Mouse (Mus musculus): ENCODE results near the gene Msh6. TPM values are rescaled to one million over a fixed set of nuclear protein-coding genes. Genes with fewer than 3 reads are reported as not detected.
A peak's percentile ranks its signal among the peaks of the same experiment; 100 is the strongest.
"Not testable (repeated sequence)": the region's sequence is repeated elsewhere in the genome, so short reads cannot be mapped to it uniquely, and the experiment has no call there.

Msh6 gene
- polyA plus RNA-seq, 1 experiment from 2014 or later: 26.7 TPM

DNA sequence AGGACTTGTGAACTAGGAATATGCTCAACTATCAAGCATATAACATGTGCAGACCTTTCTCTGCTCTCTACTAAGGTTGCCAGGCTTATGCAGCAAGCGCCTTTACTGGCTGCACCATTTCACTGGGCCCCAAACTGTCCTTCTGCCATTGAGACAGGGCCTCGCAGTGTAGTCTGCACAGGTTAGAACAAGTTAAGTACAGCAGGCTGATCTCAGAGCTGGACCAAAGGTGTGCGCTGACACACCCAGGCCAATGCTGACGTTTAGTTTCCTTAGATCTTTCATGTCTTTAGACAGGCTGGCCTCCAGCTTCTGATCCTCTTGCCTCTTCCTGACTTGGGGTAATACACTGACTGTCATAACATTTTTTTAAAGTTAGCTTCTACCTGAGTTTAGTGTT is 22.9 kb downstream of the Msh6 start:
- no peaks in the 10 kb centered on the region for H3K27me3 ChIP-seq (replicated peaks; ENCODE audit: control insufficient read depth, insufficient read depth, low read length)
- WGBS: 93% methylated on average over 4 of the region's 4 CpGs
- peaks cover 43% of the 10 kb centered on the region for H3K36me3 ChIP-seq (ENCODE audit: control insufficient read depth, insufficient read depth, low read length)

DNA sequence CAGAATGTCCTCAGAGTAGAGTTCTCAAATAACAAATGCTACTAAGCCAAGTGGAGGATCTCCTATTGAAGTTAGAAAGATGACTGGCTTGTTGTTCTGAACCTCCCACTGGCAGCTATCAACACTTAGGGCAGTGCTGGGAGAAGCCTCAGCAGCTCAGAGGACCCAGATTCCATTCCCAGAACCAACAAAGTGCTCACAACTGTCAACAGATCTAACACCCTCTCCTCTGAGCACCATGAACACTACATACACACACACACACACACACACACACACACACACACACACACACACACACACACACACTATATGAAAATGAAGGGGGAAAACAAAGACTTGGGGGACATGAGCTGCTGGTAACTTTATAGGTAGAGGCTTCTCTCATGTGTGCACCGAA is 30.0 kb downstream of the Msh6 start:
- no peaks in the 10 kb centered on the region for H3K9me3 ChIP-seq (ENCODE audit: control insufficient read depth, low read length)
- no peak for ATAC-seq
- 92% methylated on average over 1 of the region's 1 CpGs for WGBS
- no peak overlapping the region for H3K4me2 ChIP-seq (ENCODE audit: low read length)
- no peak overlapping the region for H3K9ac ChIP-seq (ENCODE audit: low read depth, low read length)
- H3K4me3 ChIP-seq (ENCODE audit: low read length): no peak overlapping the region
- H3K27me3 ChIP-seq (replicated peaks; ENCODE audit: control insufficient read depth, insufficient read depth, low read length): no peaks in the 10 kb centered on the region
- H3K4me1 ChIP-seq (ENCODE audit: control insufficient read depth, insufficient read depth, low read depth, low read length): no peaks in the 10 kb centered on the region
- peaks cover 33% of the 10 kb centered on the region for H3K36me3 ChIP-seq (ENCODE audit: control insufficient read depth, insufficient read depth, low read length)
- H3K27ac ChIP-seq (ENCODE audit: low read depth, low read length): no peak overlapping the region

More for the DNA sequence above, 22.9 kb downstream of the Msh6 start:
- Histone ChIP-seq H3K9me3 (ENCODE audit: control insufficient read depth, low read length) (no peaks in the 10 kb centered on the region), H3K4me2 (ENCODE audit: low read length) (no peak overlapping the region), H3K4me3 (ENCODE audit: low read length) (no peak overlapping the region), H3K4me1 (ENCODE audit: control insufficient read depth, insufficient read depth, low read depth, low read length) (no peaks in the 10 kb centered on the region), H3K9ac (ENCODE audit: low read depth, low read length) (no peak overlapping the region), H3K27ac (ENCODE audit: low read depth, low read length) (no peak overlapping the region)
- ATAC-seq: no peak

DNA sequence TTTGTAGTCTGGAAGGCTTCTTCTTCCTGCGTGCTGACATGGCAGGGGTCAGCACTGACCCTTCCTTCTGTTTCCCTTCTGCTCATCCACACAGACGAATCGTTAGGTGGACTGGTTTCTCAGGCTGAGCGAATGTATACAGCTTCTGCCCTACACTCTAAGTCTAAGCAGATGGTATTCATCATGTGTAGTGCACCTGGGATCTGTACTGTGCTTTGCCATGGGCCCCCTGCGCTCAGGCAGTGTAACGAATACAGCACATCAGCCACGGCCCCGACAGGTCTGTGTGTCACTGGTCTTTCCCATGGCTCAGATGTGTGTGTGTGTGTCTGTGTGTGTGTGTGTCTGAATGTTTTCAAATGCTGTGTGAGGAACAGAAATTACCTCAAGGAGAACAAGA is 32.1 kb downstream of the Msh6 start:
- Histone ChIP-seq H3K4me1 (ENCODE audit: control insufficient read depth, insufficient read depth, low read depth, low read length) (no peaks in the 10 kb centered on the region), H3K4me2 (ENCODE audit: low read length) (no peak overlapping the region), H3K9me3 (ENCODE audit: control insufficient read depth, low read length) (no peaks in the 10 kb centered on the region), H3K27me3 (replicated peaks; ENCODE audit: control insufficient read depth, insufficient read depth, low read length) (no peaks in the 10 kb centered on the region), H3K27ac (ENCODE audit: low read depth, low read length) (no peak overlapping the region), H3K4me3 (ENCODE audit: low read length) (no peak overlapping the region), H3K36me3 (ENCODE audit: control insufficient read depth, insufficient read depth, low read length) (peaks cover 28% of the 10 kb centered on the region), H3K9ac (ENCODE audit: low read depth, low read length) (no peak overlapping the region)
- ATAC-seq: peak; percentile 45; the same call in 1 of the 2 replicates
- WGBS: 76% methylated on average over 8 of the region's 8 CpGs

DNA sequence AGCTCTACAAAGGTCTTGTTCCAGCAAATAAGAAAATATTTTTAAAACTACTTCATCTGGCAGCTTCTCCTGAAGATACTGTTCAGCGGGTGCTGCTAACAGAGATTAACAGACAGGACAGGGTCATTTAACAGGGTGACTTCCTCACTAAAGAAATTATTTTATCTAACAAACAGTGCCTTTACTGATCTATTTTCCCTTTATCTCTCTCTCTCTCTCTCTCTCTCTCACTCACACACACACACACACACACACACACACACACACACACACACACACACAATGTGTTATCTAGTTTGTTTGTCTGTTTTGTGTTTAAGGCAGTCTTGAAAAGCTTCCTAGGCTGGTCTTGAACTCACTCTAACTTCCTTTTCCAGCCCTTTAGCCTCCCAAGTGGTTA is 39.6 kb downstream of the Msh6 start:
- 80% methylated on average over 1 of the region's 1 CpGs for WGBS

DNA sequence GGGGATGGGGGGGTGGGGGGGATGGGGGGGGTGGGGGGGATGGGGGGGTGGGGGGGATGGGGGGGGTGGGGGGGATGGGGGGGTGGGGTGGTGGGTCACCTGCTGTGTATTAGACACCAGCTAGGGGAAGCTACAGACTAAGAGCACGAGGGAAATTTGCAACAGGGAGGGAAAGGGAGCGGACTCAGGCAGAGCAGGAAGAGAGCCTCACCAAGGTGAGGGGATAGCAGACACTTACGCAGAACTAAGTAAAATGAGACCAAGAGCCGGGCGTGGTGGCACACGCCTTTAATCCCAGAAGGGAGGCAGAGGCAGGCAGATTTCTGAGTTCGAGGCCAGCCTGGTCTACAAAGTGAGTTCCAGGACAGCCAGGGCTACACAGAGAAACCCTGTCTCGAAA is 41.2 kb downstream of the Msh6 start:
- not testable (repeated sequence) for H3K27ac ChIP-seq (ENCODE audit: low read depth, low read length); H3K4me1 ChIP-seq (ENCODE audit: control insufficient read depth, insufficient read depth, low read depth, low read length); H3K27me3 ChIP-seq (replicated peaks; ENCODE audit: control insufficient read depth, insufficient read depth, low read length); ATAC-seq; H3K9ac ChIP-seq (ENCODE audit: low read depth, low read length); H3K4me2 ChIP-seq (ENCODE audit: low read length); H3K9me3 ChIP-seq (ENCODE audit: control insufficient read depth, low read length); H3K4me3 ChIP-seq (ENCODE audit: low read length)
- peaks cover 14% of the 10 kb centered on the region for H3K36me3 ChIP-seq (ENCODE audit: control insufficient read depth, insufficient read depth, low read length)
- WGBS: 93% methylated on average over 8 of the region's 8 CpGs

More for the DNA sequence above, 39.6 kb downstream of the Msh6 start:
- Histone ChIP-seq H3K4me1 (ENCODE audit: control insufficient read depth, insufficient read depth, low read depth, low read length) (peaks cover 4% of the 10 kb centered on the region; the same call in 1 of the 2 replicates), H3K4me3 (ENCODE audit: low read length) (no peak overlapping the region), H3K27ac (ENCODE audit: low read depth, low read length) (no peak overlapping the region), H3K4me2 (ENCODE audit: low read length) (no peak overlapping the region), H3K9me3 (ENCODE audit: control insufficient read depth, low read length) (no peaks in the 10 kb centered on the region), H3K9ac (ENCODE audit: low read depth, low read length) (no peak overlapping the region), H3K36me3 (ENCODE audit: control insufficient read depth, insufficient read depth, low read length) (peaks cover 19% of the 10 kb centered on the region), H3K27me3 (replicated peaks; ENCODE audit: control insufficient read depth, insufficient read depth, low read length) (no peaks in the 10 kb centered on the region)
- no peak for ATAC-seq

DNA sequence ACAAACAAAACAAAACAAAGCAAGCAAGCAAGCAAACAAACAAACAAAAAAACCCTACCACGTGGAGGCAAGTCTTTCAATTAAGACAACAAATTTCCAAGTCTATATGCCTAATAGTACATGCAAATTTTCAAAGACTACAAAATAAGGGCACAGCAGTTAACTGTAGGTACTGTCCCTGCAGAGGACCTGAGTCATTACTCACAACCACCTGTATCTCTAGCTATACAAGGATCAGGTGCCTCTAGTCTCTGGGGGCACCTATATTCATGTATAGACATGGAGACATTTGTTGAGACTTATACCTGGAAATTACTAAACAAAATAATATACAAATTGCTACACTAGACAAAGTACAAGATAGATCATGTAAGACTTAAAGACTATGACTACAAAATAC is 49.1 kb downstream of the Msh6 start:
- no peak overlapping the region for H3K27ac ChIP-seq (ENCODE audit: low read depth, low read length)
- no peak overlapping the region for H3K4me2 ChIP-seq (ENCODE audit: low read length)
- H3K4me3 ChIP-seq (ENCODE audit: low read length): no peak overlapping the region
- H3K36me3 ChIP-seq (ENCODE audit: control insufficient read depth, insufficient read depth, low read length): no peaks in the 10 kb centered on the region
- H3K4me1 ChIP-seq (ENCODE audit: control insufficient read depth, insufficient read depth, low read depth, low read length): peaks cover 7% of the 10 kb centered on the region
- WGBS: 97% methylated on average over 1 of the region's 1 CpGs
- H3K9ac ChIP-seq (ENCODE audit: low read depth, low read length): no peak overlapping the region
- no peaks in the 10 kb centered on the region for H3K9me3 ChIP-seq (ENCODE audit: control insufficient read depth, low read length)
- no peaks in the 10 kb centered on the region for H3K27me3 ChIP-seq (replicated peaks; ENCODE audit: control insufficient read depth, insufficient read depth, low read length)
- no peak for ATAC-seq

DNA sequence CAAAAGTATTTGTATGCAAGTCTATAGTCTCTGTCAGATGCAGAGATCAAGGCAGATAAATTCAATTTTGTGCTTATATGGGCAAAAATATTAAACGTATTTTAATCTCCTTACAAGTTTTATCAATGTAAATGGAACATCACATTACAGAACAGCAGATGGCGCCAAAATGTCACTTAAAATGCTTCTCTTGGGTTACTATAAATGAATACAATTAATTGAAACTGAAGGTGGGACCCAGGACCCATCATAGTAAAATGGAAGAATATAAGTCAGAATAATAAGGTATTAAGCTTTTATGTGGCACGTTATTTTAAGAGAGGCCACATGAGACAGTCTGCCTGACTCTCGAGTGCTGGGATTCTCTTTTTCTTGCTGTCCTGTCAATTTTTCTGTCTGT is 50.4 kb downstream of the Msh6 start:
- Histone ChIP-seq H3K36me3 (ENCODE audit: control insufficient read depth, insufficient read depth, low read length) (no peaks in the 10 kb centered on the region), H3K4me2 (ENCODE audit: low read length) (no peak overlapping the region), H3K9me3 (ENCODE audit: control insufficient read depth, low read length) (no peaks in the 10 kb centered on the region), H3K9ac (ENCODE audit: low read depth, low read length) (no peak overlapping the region), H3K27me3 (replicated peaks; ENCODE audit: control insufficient read depth, insufficient read depth, low read length) (no peaks in the 10 kb centered on the region), H3K27ac (ENCODE audit: low read depth, low read length) (no peak overlapping the region), H3K4me3 (ENCODE audit: low read length) (no peak overlapping the region), H3K4me1 (ENCODE audit: control insufficient read depth, insufficient read depth, low read depth, low read length) (peaks cover 2% of the 10 kb centered on the region; the same call in 1 of the 2 replicates)
- 38% methylated on average over 4 of the region's 4 CpGs for WGBS
- peak; percentile 15; the same call in 1 of the 2 replicates for ATAC-seq

DNA sequence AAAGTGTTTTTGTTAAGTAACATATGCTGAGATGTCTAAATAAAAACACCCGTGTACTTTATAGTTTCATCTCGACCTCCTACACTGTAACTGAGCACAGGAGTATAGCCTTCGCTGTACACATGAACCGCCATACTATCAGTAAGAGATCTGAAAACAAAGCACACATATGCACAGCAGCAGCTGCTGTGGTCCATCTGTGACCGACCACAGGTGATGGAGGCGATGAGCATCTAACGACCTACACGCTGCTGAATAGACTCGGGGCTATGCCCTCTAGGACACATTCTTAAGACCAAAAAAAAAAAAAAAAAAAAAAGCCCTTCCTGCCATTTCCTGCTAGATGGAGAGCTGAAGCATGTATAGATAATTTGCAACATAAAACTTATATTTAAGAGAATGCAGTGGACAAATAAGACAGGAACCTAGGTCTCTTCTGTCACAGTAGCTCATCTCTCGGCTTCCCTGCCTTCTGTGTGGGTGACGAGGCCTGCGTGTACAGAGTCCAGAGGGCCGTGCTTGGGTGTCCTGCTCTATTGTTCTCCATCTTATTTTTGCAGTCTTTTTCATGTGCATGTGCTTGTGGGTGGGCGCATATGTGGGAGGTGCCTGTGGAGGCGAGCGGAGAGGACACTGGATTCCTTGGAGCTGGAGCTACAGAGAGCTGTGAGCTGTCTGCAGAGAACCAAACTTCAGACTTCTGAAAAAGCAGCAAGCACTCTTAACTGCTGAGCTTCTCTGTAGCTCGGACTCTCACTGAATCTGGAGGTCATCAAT is 54.5 kb downstream of the Msh6 start:
- H3K9me3 ChIP-seq (ENCODE audit: control insufficient read depth, low read length): no peaks in the 10 kb centered on the region
- no peak overlapping the region for H3K4me3 ChIP-seq (ENCODE audit: low read length)
- 0 out of 2 replicates have a peak, but pooled peaks cover 2% of the 10 kb centered on the region for H3K4me1 ChIP-seq (ENCODE audit: control insufficient read depth, insufficient read depth, low read depth, low read length)
- no peak overlapping the region for H3K4me2 ChIP-seq (ENCODE audit: low read length)
- no peaks in the 10 kb centered on the region for H3K36me3 ChIP-seq (ENCODE audit: control insufficient read depth, insufficient read depth, low read length)
- no peak overlapping the region for H3K9ac ChIP-seq (ENCODE audit: low read depth, low read length)
- no peaks in the 10 kb centered on the region for H3K27me3 ChIP-seq (replicated peaks; ENCODE audit: control insufficient read depth, insufficient read depth, low read length)
- no peak for ATAC-seq
- 78% methylated on average over 17 of the region's 17 CpGs for WGBS
- no peak overlapping the region for H3K27ac ChIP-seq (ENCODE audit: low read depth, low read length)

DNA sequence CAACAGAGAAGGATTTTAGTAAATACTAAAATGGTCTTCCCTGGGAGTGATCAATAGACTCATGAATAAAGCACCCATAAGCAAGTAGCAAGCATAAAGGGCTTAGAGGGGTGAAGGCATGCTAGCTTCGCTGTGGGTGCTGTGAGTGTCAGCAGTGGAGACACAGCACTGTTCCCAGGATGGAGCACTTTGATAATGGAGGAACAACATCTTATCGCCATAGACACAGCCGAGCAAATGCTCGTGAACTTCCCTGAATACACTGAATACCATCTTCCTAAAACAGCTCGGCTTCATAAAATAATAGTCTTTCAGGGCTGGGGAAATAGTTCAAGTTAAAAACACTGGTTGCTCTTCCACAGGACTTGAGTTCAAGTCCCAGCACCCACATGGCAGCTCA is 56.9 kb downstream of the Msh6 start:
- Histone ChIP-seq H3K9ac (ENCODE audit: low read depth, low read length) (no peak overlapping the region), H3K9me3 (ENCODE audit: control insufficient read depth, low read length) (no peaks in the 10 kb centered on the region), H3K27ac (ENCODE audit: low read depth, low read length) (no peak overlapping the region), H3K4me1 (ENCODE audit: control insufficient read depth, insufficient read depth, low read depth, low read length) (no peaks in the 10 kb centered on the region), H3K27me3 (replicated peaks; ENCODE audit: control insufficient read depth, insufficient read depth, low read length) (no peaks in the 10 kb centered on the region), H3K4me3 (ENCODE audit: low read length) (no peak overlapping the region), H3K36me3 (ENCODE audit: control insufficient read depth, insufficient read depth, low read length) (no peaks in the 10 kb centered on the region), H3K4me2 (ENCODE audit: low read length) (no peak overlapping the region)
- 87% methylated on average over 5 of the region's 5 CpGs for WGBS
- no peak for ATAC-seq

Measured in hindbrain, embryonic 16.5 days (tissue).